Mouse (Mus musculus) stomach, postnatal 0 days (tissue): ENCODE measurements around the gene Exoc5. TPM values are rescaled to one million over a fixed set of nuclear protein-coding genes. Genes with fewer than 3 reads are reported as not detected.
A peak's percentile ranks its signal among the peaks of the same experiment; 100 is the strongest.

Experiments
- ATAC-seq: fragments of 200-750 bp; cut with Nextera tagmentation; 2 replicates; pipeline ENCODE4 v1.8.0; 2017; ENCODE audit not compliant: low FRiP score, low TSS enrichment
- DNase-seq: peaks from one replicate; pipeline ENCODE4 v3.0.0-alpha.2; 2016; ENCODE audit warnings: low spot score
- H3K27ac ChIP-seq: fragments of 300-500 bp; sonication (generic); replicated peaks from 2 replicates; pipeline ENCODE4 v1.5.1; 2014; ENCODE audit warnings: mild to moderate bottlenecking, control low read depth
- H3K27me3 ChIP-seq: fragments of 300-500 bp; sonication (generic); 2 replicates; pipeline ENCODE4 v1.6.1; 2014; ENCODE audit warnings: low read length; ENCODE audit not compliant: control insufficient read depth, insufficient read depth
- H3K36me3 ChIP-seq: fragments of 300-500 bp; sonication (generic); 2 replicates; pipeline ENCODE4 v1.6.1; 2014; ENCODE audit warnings: low read length, mixed read lengths; ENCODE audit not compliant: control insufficient read depth, insufficient read depth
- H3K4me1 ChIP-seq: fragments of 300-500 bp; sonication (generic); replicated peaks from 2 replicates; pipeline ENCODE4 v1.6.1; 2014; ENCODE audit warnings: antibody characterized with exemption; ENCODE audit not compliant: control insufficient read depth, insufficient read depth
- H3K4me2 ChIP-seq: fragments of 300-500 bp; sonication (generic); replicated peaks from 2 replicates; pipeline ENCODE4 v1.6.1; 2014; ENCODE audit warnings: low read depth, mild to moderate bottlenecking, control low read depth, moderate library complexity
- H3K4me3 ChIP-seq: fragments of 300-500 bp; sonication (generic); 2 replicates; pipeline ENCODE4 v1.5.1; 2014; ENCODE audit warnings: low read depth, low read length, control low read depth
- H3K9ac ChIP-seq: fragments of 300-500 bp; sonication (generic); 2 replicates; pipeline ENCODE4 v1.6.1; 2014; ENCODE audit warnings: mild to moderate bottlenecking, low read length, control low read depth, mixed read lengths
- H3K9me3 ChIP-seq: fragments of 300-500 bp; sonication (generic); 2 replicates; pipeline ENCODE4 v1.6.1; 2016; ENCODE audit warnings: low read length; ENCODE audit not compliant: control insufficient read depth
- CTCF ChIP-seq: IDR thresholded peaks from 2 replicates; pipeline ENCODE4 v1.5.1; 2016; ENCODE audit warnings: antibody characterized with exemption, low read depth, mild to moderate bottlenecking, moderate library complexity
- EP300 ChIP-seq: optimal IDR thresholded peaks from 2 replicates; pipeline ENCODE3; 2016; ENCODE audit warnings: antibody characterized with exemption
- WGBS: fragments of 180-500 bp; shearing (Covaris S2); extraction: QIAGEN DNeasy Blood & Tissue Kit; methylation state at CpG from one replicate; pipeline ENCODE4 v1.1.7; 2014; 5-methylcytosine and 5-hydroxymethylcytosine counted together
- polyA plus RNA-seq: library from polyadenylated mRNA; unstranded; fragments of >200 nt; fragmentation: Nextera tagmentation; extraction: Ambion mirVana; gene quantifications from 2 replicates; pipeline ENCODE4 v1.2.1, GENCODE M21; 2015

Gene Exoc5
- polyA plus RNA-seq, 1 experiment from 2014 or later: 24.7 TPM

GRCm38 (mm10) chr14:49027040-49027778, 39.2 kb downstream of the Exoc5 start:
- 81% methylated on average over 6 of the region's 6 CpGs for WGBS

GRCm38 (mm10) chr14:49019765-49020164, 46.7 kb downstream of the Exoc5 start:
- no peaks in the 10 kb centered on the region for H3K9me3 ChIP-seq
- no peak overlapping the region for H3K9ac ChIP-seq
- no peaks in the 10 kb centered on the region for H3K4me1 ChIP-seq
- H3K4me2 ChIP-seq: no peak overlapping the region
- 84% methylated on average over 5 of the region's 5 CpGs for WGBS
- no peak for TF ChIP-seq CTCF
- TF ChIP-seq EP300: no peak
- ATAC-seq (no peak), DNase-seq (no peak)
- 0 out of 2 replicates have a peak, but pooled peaks cover 3% of the 10 kb centered on the region for H3K36me3 ChIP-seq
- no peak overlapping the region for H3K4me3 ChIP-seq
- no peaks in the 10 kb centered on the region for H3K27me3 ChIP-seq
- H3K27ac ChIP-seq: no peak overlapping the region

More at GRCm38 (mm10) chr14:49027040-49027778, 39.2 kb downstream of the Exoc5 start:
- ATAC-seq: peak; percentile 90
- no peak overlapping the region for H3K4me3 ChIP-seq
- H3K36me3 ChIP-seq: no peaks in the 10 kb centered on the region
- H3K9ac ChIP-seq: no peak overlapping the region
- no peak overlapping the region for H3K27ac ChIP-seq
- H3K9me3 ChIP-seq: no peaks in the 10 kb centered on the region
- no peak overlapping the region for H3K4me2 ChIP-seq
- DNase-seq: peak; percentile 60
- H3K4me1 ChIP-seq: no peaks in the 10 kb centered on the region
- no peak for TF ChIP-seq EP300
- TF ChIP-seq CTCF: no peak
- H3K27me3 ChIP-seq: no peaks in the 10 kb centered on the region

- no peaks in the 10 kb centered on the region for H3K27me3 ChIP-seq
- no peak overlapping the region for H3K27ac ChIP-seq
- no peaks in the 10 kb centered on the region for H3K36me3 ChIP-seq
- no peak overlapping the region for H3K4me2 ChIP-seq
- no peaks in the 10 kb centered on the region for H3K4me1 ChIP-seq
- no peaks in the 10 kb centered on the region for H3K9me3 ChIP-seq
- TF ChIP-seq EP300: no peak
- TF ChIP-seq CTCF: no peak
- H3K4me3 ChIP-seq: no peak overlapping the region
- 69% methylated on average over 2 of the region's 2 CpGs for WGBS
- DNase-seq (no peak), ATAC-seq (peak; percentile 92)
- H3K9ac ChIP-seq: no peak overlapping the region
These were observed 57.9 kb downstream of the Exoc5 start for GRCm38 (mm10) chr14:49008399-49009189.

- H3K27ac ChIP-seq: no peak overlapping the region
- H3K36me3 ChIP-seq: no peaks in the 10 kb centered on the region
- 90% methylated on average over 2 of the region's 2 CpGs for WGBS
- H3K9ac ChIP-seq: no peak overlapping the region
- no peaks in the 10 kb centered on the region for H3K9me3 ChIP-seq
- TF ChIP-seq EP300 (no peak), CTCF (peak; percentile 47)
- H3K27me3 ChIP-seq: no peaks in the 10 kb centered on the region
- DNase-seq (no peak), ATAC-seq (no peak)
- no peak overlapping the region for H3K4me2 ChIP-seq
- H3K4me1 ChIP-seq: no peaks in the 10 kb centered on the region
- H3K4me3 ChIP-seq: no peak overlapping the region
These were observed 58.5 kb downstream of the Exoc5 start for GRCm38 (mm10) chr14:49007979-49008378.

GRCm38 (mm10) chr14:49001655-49002054, 64.8 kb downstream of the Exoc5 start:
- H3K36me3 ChIP-seq: no peaks in the 10 kb centered on the region
- no peaks in the 10 kb centered on the region for H3K9me3 ChIP-seq
- H3K27me3 ChIP-seq: no peaks in the 10 kb centered on the region
- no peak overlapping the region for H3K4me3 ChIP-seq
- no peak overlapping the region for H3K9ac ChIP-seq
- H3K27ac ChIP-seq: no peak overlapping the region
- H3K4me2 ChIP-seq: no peak overlapping the region
- no peak for ATAC-seq
- TF ChIP-seq CTCF: no peak
- TF ChIP-seq EP300: no peak
- no peak for DNase-seq
- WGBS: 67% methylated on average over 3 of the region's 3 CpGs
- no peaks in the 10 kb centered on the region for H3K4me1 ChIP-seq

- H3K4me3 ChIP-seq: no peak overlapping the region
- no peak for ATAC-seq
These were observed 67.7 kb downstream of the Exoc5 start for GRCm38 (mm10) chr14:48998795-48999194.

More at GRCm38 (mm10) chr14:48998795-48999194, 67.7 kb downstream of the Exoc5 start:
- 51% methylated on average over 4 of the region's 4 CpGs for WGBS
- no peaks in the 10 kb centered on the region for H3K4me1 ChIP-seq
- H3K4me2 ChIP-seq: no peak overlapping the region
- H3K36me3 ChIP-seq: no peaks in the 10 kb centered on the region
- H3K27me3 ChIP-seq: no peaks in the 10 kb centered on the region
- TF ChIP-seq CTCF: no peak
- TF ChIP-seq EP300: no peak
- no peak overlapping the region for H3K27ac ChIP-seq
- DNase-seq: no peak
- no peak overlapping the region for H3K9ac ChIP-seq
- no peaks in the 10 kb centered on the region for H3K9me3 ChIP-seq
